Mouse (Mus musculus): ENCODE data around the gene Tmtc3. TPM values are rescaled to one million over a fixed set of nuclear protein-coding genes. Genes with fewer than 3 reads are reported as not detected.
A peak's percentile ranks its signal among the peaks of the same experiment; 100 is the strongest.

Gene Tmtc3
- polyA plus RNA-seq (2012; fragmentation: generic; extraction: Trizol), result 3.4 TPM
- long read RNA-seq, experiment 1, full-length matches to known transcripts, result 4 of 7 reads
- long read RNA-seq, experiment 1, partial matches to known transcripts, result 2 of 7 reads
- long read RNA-seq, experiment 1, other reads (novel, unspliced or antisense), result 1 of 7 reads
- long read RNA-seq, experiment 2, full-length matches to known transcripts, result 49 of 55 reads
- long read RNA-seq, experiment 2, partial matches to known transcripts, result 0 of 55 reads
- long read RNA-seq, experiment 2, other reads (novel, unspliced or antisense), result 6 of 55 reads

GRCm38 (mm10) chr10:100487097-100487978 lies at the start of gene Tmtc3, which contains the start of gene Cep290:
Tmtc3 (minus strand) TSS chr10:100487350.
Cep290 (plus strand) TSS chr10:100487558.
- Histone ChIP-seq H3K4me3 (ENCODE audit: insufficient read depth, poor library complexity, severe bottlenecking) (peak within 1 kb of the TSS; percentile 69), H3K79me3 (ENCODE audit: low read depth) (peaks cover 31% of the 10 kb centered on the region), H3ac (ENCODE audit: control insufficient read depth, insufficient read length, low read depth) (peak within 1 kb of the TSS; percentile 90), H3K79me2 (ENCODE audit: control insufficient read depth, insufficient read depth) (peaks cover 47% of the 10 kb centered on the region), H3K27me3 (ENCODE audit: control insufficient read depth, insufficient read depth, insufficient read length) (no peaks in the 10 kb centered on the region), H3K36me3 (ENCODE audit: control insufficient read depth, insufficient read depth) (peaks cover 14% of the 10 kb centered on the region)
- TF ChIP-seq CEBPB (IDR thresholded peaks at IDR 0.05; ENCODE audit: low read depth), result no peak
- peak; percentile 93 for TF ChIP-seq MAX (IDR thresholded peaks at IDR 0.05)

GRCm38 (mm10) chr10:100524499-100525390 lies 37.6 kb upstream of the Tmtc3 start:
- no peaks in the 10 kb centered on the region for H3K79me2 ChIP-seq (ENCODE audit: control insufficient read depth, insufficient read depth)
- no peak for TF ChIP-seq USF1 (IDR thresholded peaks at IDR 0.05; ENCODE audit: low read depth)
- no peak overlapping the region for H3K4me3 ChIP-seq (ENCODE audit: insufficient read depth, poor library complexity, severe bottlenecking)
- H3K27me3 ChIP-seq (ENCODE audit: control insufficient read depth, insufficient read depth, insufficient read length), result no peaks in the 10 kb centered on the region
- H3K36me3 ChIP-seq (ENCODE audit: control insufficient read depth, insufficient read depth), result peaks cover 5% of the 10 kb centered on the region
- no peak overlapping the region for H3ac ChIP-seq (ENCODE audit: control insufficient read depth, insufficient read length, low read depth)
- no peaks in the 10 kb centered on the region for H3K79me3 ChIP-seq (ENCODE audit: low read depth)

- H3K27me3 ChIP-seq (ENCODE audit: control insufficient read depth, insufficient read depth, insufficient read length), result no peaks in the 10 kb centered on the region
- H3K4me3 ChIP-seq (ENCODE audit: insufficient read depth, poor library complexity, severe bottlenecking), result no peak overlapping the region
- no peak overlapping the region for H3ac ChIP-seq (ENCODE audit: control insufficient read depth, insufficient read length, low read depth)
- no peaks in the 10 kb centered on the region for H3K79me3 ChIP-seq (ENCODE audit: low read depth)
- no peak for TF ChIP-seq MYOD1 (IDR thresholded peaks at IDR 0.05; ENCODE audit: control insufficient read depth, insufficient read length, low read depth)
- TF ChIP-seq FOSL1 (IDR thresholded peaks at IDR 0.05; ENCODE audit: insufficient read depth, low read length, poor library complexity, severe bottlenecking), result no peak
- TF ChIP-seq USF1 (IDR thresholded peaks at IDR 0.05; ENCODE audit: low read depth), result no peak
- no peak for TF ChIP-seq CTCF (IDR thresholded peaks at IDR 0.05; ENCODE audit: control insufficient read depth, insufficient read depth, insufficient read length)
- no peak for TF ChIP-seq CEBPB (IDR thresholded peaks at IDR 0.05; ENCODE audit: low read depth)
- peaks cover 9% of the 10 kb centered on the region for H3K36me3 ChIP-seq (ENCODE audit: control insufficient read depth, insufficient read depth)
- H3K79me2 ChIP-seq (ENCODE audit: control insufficient read depth, insufficient read depth), result no peaks in the 10 kb centered on the region
Measured at GRCm38 (mm10) chr10:100522330-100522729, 35.2 kb upstream of the Tmtc3 start.

DNA sequence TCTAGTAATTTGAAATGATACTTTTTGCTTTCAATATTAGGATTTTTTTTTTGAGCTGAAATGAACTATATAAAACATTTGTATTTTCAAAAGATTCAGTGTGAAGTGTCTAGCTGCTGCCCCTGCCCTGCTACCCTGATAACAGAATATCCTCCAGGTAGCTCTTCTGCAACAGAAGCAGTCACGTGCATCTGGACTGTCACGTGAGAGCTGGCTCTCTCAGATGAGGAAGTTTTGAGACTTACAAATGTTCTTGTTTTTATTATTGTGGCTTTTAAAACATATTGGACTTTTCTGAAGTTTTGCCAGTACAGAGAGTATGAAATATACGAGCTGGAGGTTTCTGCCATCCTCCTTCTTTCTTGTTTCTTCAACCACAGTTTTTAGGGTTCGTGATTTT lies 34.5 kb upstream of the Tmtc3 start:
- Histone ChIP-seq H3K79me3 (ENCODE audit: low read depth) (no peaks in the 10 kb centered on the region), H3ac (ENCODE audit: control insufficient read depth, insufficient read length, low read depth) (no peak overlapping the region), H3K27me3 (ENCODE audit: control insufficient read depth, insufficient read depth, insufficient read length) (no peaks in the 10 kb centered on the region), H3K4me3 (ENCODE audit: insufficient read depth, poor library complexity, severe bottlenecking) (no peak overlapping the region), H3K36me3 (ENCODE audit: control insufficient read depth, insufficient read depth) (peaks cover 9% of the 10 kb centered on the region), H3K79me2 (ENCODE audit: control insufficient read depth, insufficient read depth) (no peaks in the 10 kb centered on the region)
- no peak for TF ChIP-seq FOSL1 (IDR thresholded peaks at IDR 0.05; ENCODE audit: insufficient read depth, low read length, poor library complexity, severe bottlenecking)
- TF ChIP-seq CEBPB (IDR thresholded peaks at IDR 0.05; ENCODE audit: low read depth), result no peak
- TF ChIP-seq MAX (IDR thresholded peaks at IDR 0.05), result no peak
- TF ChIP-seq USF1 (IDR thresholded peaks at IDR 0.05; ENCODE audit: low read depth), result no peak
- TF ChIP-seq MYOG (IDR thresholded peaks at IDR 0.05; ENCODE audit: control insufficient read depth, extremely low read depth, insufficient read length), result no peak
- no peak for TF ChIP-seq CTCF (IDR thresholded peaks at IDR 0.05; ENCODE audit: control insufficient read depth, insufficient read depth, insufficient read length)
- TF ChIP-seq MYOD1 (IDR thresholded peaks at IDR 0.05; ENCODE audit: control insufficient read depth, insufficient read length, low read depth), result no peak

DNA sequence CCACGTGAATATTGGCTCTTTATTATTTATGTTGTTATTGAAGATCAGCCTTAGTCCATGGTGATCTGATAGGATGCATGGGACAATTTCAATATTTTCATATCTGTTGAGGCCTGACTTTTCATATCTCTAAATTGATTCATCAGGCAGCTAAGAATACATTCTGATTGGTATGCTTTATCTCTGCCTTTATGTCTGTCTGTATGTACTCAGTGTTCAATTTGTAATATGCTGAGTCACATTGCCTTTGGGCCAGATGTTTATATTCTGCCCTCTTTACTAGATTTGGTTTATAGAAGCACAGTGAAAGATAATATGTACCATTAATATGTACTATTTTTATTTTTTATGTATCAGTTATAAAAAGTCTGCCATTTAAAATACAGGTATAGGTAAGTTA lies 21.0 kb upstream of the Tmtc3 start:
- Histone ChIP-seq H3K79me3 (ENCODE audit: low read depth) (no peaks in the 10 kb centered on the region), H3K36me3 (ENCODE audit: control insufficient read depth, insufficient read depth) (peaks cover 26% of the 10 kb centered on the region), H3K27me3 (ENCODE audit: control insufficient read depth, insufficient read depth, insufficient read length) (no peaks in the 10 kb centered on the region), H3K4me3 (ENCODE audit: insufficient read depth, poor library complexity, severe bottlenecking) (no peak overlapping the region), H3ac (ENCODE audit: control insufficient read depth, insufficient read length, low read depth) (no peak overlapping the region), H3K79me2 (ENCODE audit: control insufficient read depth, insufficient read depth) (no peaks in the 10 kb centered on the region)
- no peak for TF ChIP-seq MAX (IDR thresholded peaks at IDR 0.05)
- TF ChIP-seq USF1 (IDR thresholded peaks at IDR 0.05; ENCODE audit: low read depth), result no peak
- no peak for TF ChIP-seq MYOD1 (IDR thresholded peaks at IDR 0.05; ENCODE audit: control insufficient read depth, insufficient read length, low read depth)
- TF ChIP-seq CEBPB (IDR thresholded peaks at IDR 0.05; ENCODE audit: low read depth), result no peak
- TF ChIP-seq CTCF (IDR thresholded peaks at IDR 0.05; ENCODE audit: control insufficient read depth, insufficient read depth, insufficient read length), result no peak
- TF ChIP-seq FOSL1 (IDR thresholded peaks at IDR 0.05; ENCODE audit: insufficient read depth, low read length, poor library complexity, severe bottlenecking), result no peak
- TF ChIP-seq MYOG (IDR thresholded peaks at IDR 0.05; ENCODE audit: control insufficient read depth, extremely low read depth, insufficient read length), result no peak

Measured in C2C12 (cell line).